Mouse (Mus musculus): Measurements from ENCODE around the gene Irf8.
"Not testable (repeated sequence)": the region's sequence is repeated elsewhere in the genome, so short reads cannot be mapped to it uniquely, and the experiment has no call there.

DNA sequence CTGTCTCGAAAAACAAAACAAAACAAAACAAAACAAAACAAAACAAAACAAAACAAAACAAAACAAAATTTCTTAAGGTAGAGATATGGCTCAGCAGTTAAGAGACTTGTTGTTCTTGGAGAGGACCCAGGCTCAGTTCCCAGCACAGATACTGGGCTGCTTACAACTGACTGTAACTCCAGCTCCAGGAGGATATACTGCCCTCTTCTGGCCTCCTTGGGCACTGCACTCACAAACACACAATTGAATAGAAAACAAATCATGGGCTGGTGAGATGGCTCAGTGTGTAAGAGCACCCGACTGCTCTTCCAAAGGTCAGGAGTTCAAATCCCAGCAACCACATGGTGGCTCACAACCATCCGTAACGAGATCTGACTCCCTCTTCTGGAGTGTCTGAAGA is 12.1 kb upstream of the Irf8 start:
- TF ChIP-seq CTCF (IDR thresholded peaks at IDR 0.05; ENCODE audit: borderline replicate concordance, insufficient read depth, low read depth, low read length); POLR2A (IDR thresholded peaks at IDR 0.05; ENCODE audit: borderline replicate concordance, insufficient read depth, low read length): not testable (repeated sequence)
